ENCODE assay signal across 8 mouse cellular contexts in genomic region chr7:104646841-104647482, GRCm38 (mm10). TPM values are rescaled to one million over a fixed set of nuclear protein-coding genes. Genes with fewer than 3 reads are reported as not detected.
DNase-seq lines count a peak whose midpoint lies in the region; ATAC-seq and TF ChIP-seq lines count a peak whose summit lies in the region.

Gene Olfr658 (minus strand): TSS chr7:104647305.

- peak within 1 kb of the TSS; percentile 21 for H3K4me3 ChIP-seq in forebrain, embryonic 14.5 days (ENCODE audit: low read depth, low read length)
- H3K4me3 ChIP-seq in hindbrain, embryonic 12.5 days: peak within 1 kb of the TSS; percentile 30
- peak within 1 kb of the TSS; percentile 15; the same call in 1 of the 2 replicates for H3K4me3 ChIP-seq in lung, embryonic 16.5 days (ENCODE audit: low read length)
- peak within 1 kb of the TSS; percentile 13; the same call in 1 of the 2 replicates for H3K4me3 ChIP-seq in olfactory bulb, adult 2 months (ENCODE audit: insufficient read depth, low read depth, low read length)

- H3K4me1 ChIP-seq in forebrain, embryonic 14.5 days (ENCODE audit: control insufficient read depth, insufficient read depth, low read length): no peaks in the 10 kb centered on the region
- H3K4me1 ChIP-seq in hindbrain, embryonic 12.5 days: no peaks in the 10 kb centered on the region
- no peaks in the 10 kb centered on the region for H3K4me1 ChIP-seq in lung, embryonic 16.5 days (replicated peaks; ENCODE audit: control insufficient read depth, insufficient read depth, low read length)
- peaks cover 4% of the 10 kb centered on the region; the same call in 1 of the 2 replicates for H3K4me1 ChIP-seq in olfactory bulb, adult 2 months (ENCODE audit: control insufficient read depth, insufficient read depth, low read length)

- 32% methylated on average over 22 of the region's 22 CpGs for WGBS in forebrain, embryonic 14.5 days
- 24% methylated on average over 22 of the region's 22 CpGs for whole genome bisulfite sequencing in hindbrain, embryonic 12.5 days
- WGBS in lung, embryonic 16.5 days: 15% methylated on average over 22 of the region's 22 CpGs
- 25% methylated on average over 22 of the region's 22 CpGs for WGBS in olfactory bulb, adult 2 months

- H3K9me3 ChIP-seq in forebrain, embryonic 14.5 days (replicated peaks; ENCODE audit: control insufficient read depth, low read length): no peaks in the 10 kb centered on the region
- no peaks in the 10 kb centered on the region for H3K9me3 ChIP-seq in hindbrain, embryonic 12.5 days (replicated peaks)
- H3K9me3 ChIP-seq in lung, embryonic 16.5 days (ENCODE audit: control insufficient read depth, low read length): no peaks in the 10 kb centered on the region

- ATAC-seq in forebrain, embryonic 14.5 days: peak; percentile 94
- ATAC-seq in hindbrain, embryonic 12.5 days (ENCODE audit: low FRiP score): peak; percentile 94
- peak; percentile 66 for ATAC-seq in lung, embryonic 16.5 days (ENCODE audit: low read depth)

- peak within 1 kb of the TSS; percentile 35 for H3K9ac ChIP-seq in forebrain, embryonic 14.5 days (ENCODE audit: low read length)
- H3K9ac ChIP-seq in hindbrain, embryonic 12.5 days: no peak within 1 kb of the TSS
- no peak within 1 kb of the TSS for H3K9ac ChIP-seq in lung, embryonic 16.5 days (ENCODE audit: low read length)

- peak within 1 kb of the TSS; percentile 44 for H3K4me2 ChIP-seq in forebrain, embryonic 14.5 days (ENCODE audit: low read length)
- H3K4me2 ChIP-seq in hindbrain, embryonic 12.5 days (replicated peaks): peak within 1 kb of the TSS; percentile 51
- H3K4me2 ChIP-seq in lung, embryonic 16.5 days (ENCODE audit: low read depth, low read length): peak within 1 kb of the TSS; percentile 45

- no peak within 1 kb of the TSS for H3K27ac ChIP-seq in forebrain, embryonic 14.5 days (ENCODE audit: low read depth, low read length)
- H3K27ac ChIP-seq in hindbrain, embryonic 12.5 days: no peak within 1 kb of the TSS
- H3K27ac ChIP-seq in lung, embryonic 16.5 days (ENCODE audit: low read length): no peak within 1 kb of the TSS
- H3K27ac ChIP-seq in olfactory bulb, adult 2 months (ENCODE audit: insufficient read depth, low read depth, low read length): no peak within 1 kb of the TSS

- no peak for TF ChIP-seq POLR2A in olfactory bulb, adult 2 months (IDR thresholded peaks at IDR 0.05; ENCODE audit: insufficient read depth, low read depth, low read length)

- H3K36me3 ChIP-seq in forebrain, embryonic 14.5 days (ENCODE audit: control insufficient read depth, insufficient read depth, low read length): no peaks in the 10 kb centered on the region
- no peaks in the 10 kb centered on the region for H3K36me3 ChIP-seq in hindbrain, embryonic 12.5 days
- no peaks in the 10 kb centered on the region for H3K36me3 ChIP-seq in lung, embryonic 16.5 days (ENCODE audit: control insufficient read depth, insufficient read depth, low read length)

- TF ChIP-seq CTCF in olfactory bulb, adult 2 months (IDR thresholded peaks at IDR 0.05; ENCODE audit: insufficient read depth, low read depth, low read length): no peak

- no peaks in the 10 kb centered on the region for H3K27me3 ChIP-seq in forebrain, embryonic 14.5 days (replicated peaks; ENCODE audit: control insufficient read depth, insufficient read depth, low read length)
- H3K27me3 ChIP-seq in hindbrain, embryonic 12.5 days: no peaks in the 10 kb centered on the region
- H3K27me3 ChIP-seq in lung, embryonic 16.5 days (ENCODE audit: control insufficient read depth, insufficient read depth, low read depth, low read length): no peaks in the 10 kb centered on the region

- peak; percentile 75 for DNase-seq in ES-CJ7 (ENCODE audit: low read depth, low spot score)
- peak; percentile 21 for DNase-seq in brain, adult 2 months (ENCODE audit: low read depth, low spot score)
- peak; percentile 53 for DNase-seq in forebrain, embryonic 14.5 days (ENCODE audit: low spot score)
- peak; percentile 12 for DNase-seq in layer of hippocampus, adult 9-11 months
- DNase-seq in urinary bladder, postnatal 25 days (ENCODE audit: low spot score): no peak

RNA-seq across cellular contexts. Expression of gene Olfr658, which starts in this region (rescaled TPM):
- 0.08 and 0.21 TPM in 2 replicates for polyA plus RNA-seq in forebrain, embryonic 14.5 days (2014; fragmentation: Nextera tagmentation; extraction: Ambion mirVana)
- not detected in 2 replicates for polyA plus RNA-seq in hindbrain, embryonic 12.5 days (2016; fragmentation: Nextera tagmentation; extraction: Ambion mirVana)
- polyA plus RNA-seq in lung, embryonic 16.5 days (2015; fragmentation: Nextera tagmentation; extraction: Ambion mirVana): not detected in 2 replicates
- not detected in 2 replicates for polyA plus RNA-seq in olfactory bulb, adult 2 months (2012; ENCODE audit: insufficient read depth, insufficient read length, low replicate concordance, missing spikeins)

Comparison
In these comparisons a context has a peak if more than half of its experiments do, and no peak if none do; other contexts are left out.
1. Peak in DNase-seq, ATAC-seq, H3K4me3 ChIP-seq, H3K9ac ChIP-seq and H3K4me2 ChIP-seq in forebrain, embryonic 14.5 days; RNA of the gene not detected or under 1 TPM.
2. Peak in ATAC-seq, H3K4me3 ChIP-seq and H3K4me2 ChIP-seq in hindbrain, embryonic 12.5 days; RNA of the gene not detected or under 1 TPM.
3. Peak in ATAC-seq, H3K4me3 ChIP-seq and H3K4me2 ChIP-seq in lung, embryonic 16.5 days; RNA of the gene not detected or under 1 TPM.